14 mouse cellular contexts compared by ENCODE assay signal in the genomic region with DNA sequence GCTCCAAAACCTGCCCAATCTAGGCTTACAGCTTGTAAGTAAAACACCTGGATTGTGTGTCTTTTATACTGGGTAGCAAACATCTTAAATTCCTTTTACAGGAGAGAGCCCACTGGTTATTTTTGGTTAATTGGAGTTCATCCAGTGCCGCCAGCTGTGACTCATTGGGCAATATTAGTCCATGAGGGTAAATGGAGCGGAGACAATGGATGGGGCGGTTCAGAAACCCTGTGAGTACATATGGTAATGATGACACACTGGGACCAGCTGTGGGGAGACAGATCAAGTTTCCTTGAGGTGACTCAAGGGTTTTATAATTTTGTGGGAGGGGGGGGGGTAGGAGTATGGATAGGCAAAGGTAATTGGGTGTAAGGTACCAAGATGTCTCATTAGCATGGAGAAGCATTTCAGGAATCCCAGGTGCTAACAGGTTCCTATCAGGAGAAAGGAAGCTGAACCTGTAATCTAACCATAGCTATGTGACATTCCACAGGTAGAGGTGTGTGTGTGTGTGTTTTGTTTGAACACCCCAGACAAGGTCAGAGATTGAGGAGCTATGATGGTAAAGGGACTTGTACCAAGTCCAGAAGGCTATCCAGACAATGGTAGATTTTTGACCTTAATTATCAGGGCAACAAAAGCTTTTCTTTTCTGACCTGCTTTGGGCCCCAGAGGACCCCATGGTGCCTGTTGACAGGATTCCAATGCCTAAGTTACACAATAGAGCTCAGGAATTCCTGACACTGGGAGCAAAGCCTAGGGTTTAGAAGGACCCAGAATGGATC. TPM values are rescaled to one million over a fixed set of nuclear protein-coding genes. Genes with fewer than 3 reads are reported as not detected.
DNase-seq lines count a peak whose midpoint lies in the region; ATAC-seq lines count a peak whose summit lies in the region.
"Had no signal": no experiment of that assay in that cellular context is flagged by ENCODE, and none has a peak within 500 bp of the region (broad histone marks: within the 10 kb centered on the region; RNA-seq: fewer than 3 reads in every experiment).

No protein-coding gene starts in this region.

- H3K9me3 ChIP-seq in embryonic facial prominence, embryonic 15.5 days (replicated peaks): no peaks in the 10 kb centered on the region

- H3K27me3 ChIP-seq in embryonic facial prominence, embryonic 15.5 days: no peaks in the 10 kb centered on the region; the same call in 1 of the 2 replicates

- no peak overlapping the region for H3K27ac ChIP-seq in embryonic facial prominence, embryonic 15.5 days (replicated peaks)
- H3K27ac ChIP-seq: layer of hippocampus, adult 2 months; liver, embryonic 14.5 days had no signal

- intact Hi-C loops in heart, postnatal 10 days (cut with DNase I): no loop called here

- peaks cover 2% of the 10 kb centered on the region; the same call in 1 of the 2 replicates for H3K4me1 ChIP-seq in embryonic facial prominence, embryonic 15.5 days

- no peaks in the 10 kb centered on the region for H3K36me3 ChIP-seq in embryonic facial prominence, embryonic 15.5 days

- no peak overlapping the region for H3K4me3 ChIP-seq in embryonic facial prominence, embryonic 15.5 days (replicated peaks)
- H3K4me3 ChIP-seq: layer of hippocampus, adult 2 months had no signal

- H3K9ac ChIP-seq in embryonic facial prominence, embryonic 15.5 days: no peak overlapping the region
- H3K9ac ChIP-seq: liver, embryonic 14.5 days had no signal

- DNase-seq in embryo, embryonic 10 days (ENCODE audit: low spot score): peak; percentile 38
- no peak for DNase-seq in embryo, embryonic 10.5 days (ENCODE audit: low spot score)
- DNase-seq in lung, postnatal 36 days: peak; percentile 6
- no peak for DNase-seq in lung, adult 18-20 months
- peak; percentile 68 for DNase-seq in retina, postnatal 1 day
- DNase-seq in gastrocnemius, adult 8-10 months (ENCODE audit: low spot score in 2 of 2): no peak
- DNase-seq in heart, postnatal 10 days: no peak
- DNase-seq: adrenal gland, postnatal 25 days; cerebellum, postnatal 36 days; heart, postnatal 4 days; kidney, adult 9 months had no signal

- peak; percentile 73 for ATAC-seq in embryonic facial prominence, embryonic 15.5 days (ENCODE audit: insufficient number of reproducible peaks, low FRiP score, low TSS enrichment, low read depth)

- H3K4me2 ChIP-seq in embryonic facial prominence, embryonic 15.5 days (replicated peaks): no peak overlapping the region

- 34% methylated on average over 3 of the region's 3 CpGs for WGBS in embryonic facial prominence, embryonic 15.5 days

RNA-seq across cellular contexts. Expression of a gene that starts 21.3 kb away (rescaled TPM):
- polyA plus RNA-seq in embryonic facial prominence, embryonic 15.5 days (2015; fragmentation: Nextera tagmentation; extraction: Ambion mirVana): 16.3 and 18.8 TPM in 2 replicates
- 100 to 1,000 TPM; 141 to 208 (median 169) TPM for total RNA-seq in gastrocnemius, adult 8-10 months (2022)
- total RNA-seq in heart, postnatal 10 days (2021): 10 to 100 TPM; 80.2 to 83.8 TPM

Comparison
In these comparisons a context has a peak if more than half of its experiments do, and no peak if none do; other contexts are left out.
1. DNase-seq: peak in embryo, embryonic 10 days (single experiment), lung, postnatal 36 days (single experiment) and retina, postnatal 1 day (single experiment); none in embryo, embryonic 10.5 days (single experiment), lung, adult 18-20 months (0 of 2), gastrocnemius, adult 8-10 months (0 of 2) and heart, postnatal 10 days (0 of 2).